Mouse (Mus musculus) testis, adult 2 months (tissue): ENCODE results near the gene Aspg.

ENCODE experiments used
- CTCF ChIP-seq: fragments of 200-500 bp; IDR thresholded peaks from 2 replicates; pipeline ENCODE4 v1.5.1; 2012; ENCODE audit warnings: low read depth, mild to moderate bottlenecking, inconsistent platforms, low read length, moderate library complexity; ENCODE audit not compliant: control insufficient read depth, insufficient read depth, insufficient replicate concordance
- POLR2A ChIP-seq: fragments of 200-500 bp; IDR thresholded peaks from 2 replicates; pipeline ENCODE4 v1.6.1; 2012; ENCODE audit warnings: low read depth, mild to moderate bottlenecking, inconsistent platforms, low read length, moderate library complexity; ENCODE audit not compliant: control insufficient read depth

DNA sequence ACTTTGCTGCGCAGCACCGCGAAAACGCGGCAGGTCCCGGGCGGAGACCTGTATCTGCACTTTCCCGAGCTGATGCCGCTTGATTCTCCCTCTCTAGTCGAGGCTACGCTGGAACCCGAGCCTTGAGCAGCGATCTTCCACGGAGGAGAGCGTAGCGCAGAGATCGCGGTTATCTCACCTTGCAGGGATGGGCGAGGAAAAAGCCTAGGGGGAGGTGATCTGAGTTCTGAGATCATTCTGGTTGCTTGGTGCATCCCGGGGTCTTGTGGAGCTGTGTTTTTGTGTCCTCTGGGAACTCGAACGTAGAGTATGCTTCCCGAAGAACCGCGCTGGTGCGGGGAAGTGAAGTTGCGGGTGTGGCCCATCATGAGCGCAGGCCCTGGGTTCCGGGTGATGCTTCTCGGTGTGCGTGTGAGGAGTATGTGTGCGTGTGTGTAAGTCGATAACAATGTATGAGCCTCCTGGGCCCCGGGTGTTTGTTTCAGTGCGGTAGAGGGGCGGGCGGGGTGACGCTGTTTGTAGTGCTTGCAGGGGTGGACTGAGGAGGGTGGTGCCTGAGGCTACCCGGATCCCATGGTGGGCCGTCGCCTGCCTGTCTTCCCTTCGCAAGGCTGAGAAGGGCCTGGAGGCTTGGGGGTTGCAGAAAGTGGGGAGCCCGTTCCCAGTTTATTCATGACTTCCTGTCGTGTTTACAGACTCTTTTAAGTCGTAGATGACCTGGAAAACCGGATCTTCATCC is 38.1 kb downstream of the Aspg start:
- no peak for TF ChIP-seq CTCF
- no peak for TF ChIP-seq POLR2A
